16 mouse cellular contexts compared by ENCODE assay signal in genomic region chr17:45193456-45194025, GRCm38 (mm10).
DNase-seq lines count a peak whose midpoint lies in the region; ATAC-seq and TF ChIP-seq lines count a peak whose summit lies in the region.
"Had no signal": no experiment of that assay in that cellular context is flagged by ENCODE, and none has a peak within 500 bp of the region (broad histone marks: within the 10 kb centered on the region; RNA-seq: fewer than 3 reads in every experiment).

No protein-coding gene starts in this region.

- no peaks in the 10 kb centered on the region for H3K36me3 ChIP-seq in forebrain, postnatal 0 days (ENCODE audit: insufficient read depth)
- H3K36me3 ChIP-seq in forebrain, embryonic 14.5 days (ENCODE audit: control insufficient read depth, insufficient read depth, low read length), result no peaks in the 10 kb centered on the region
- no peaks in the 10 kb centered on the region for H3K36me3 ChIP-seq in midbrain, embryonic 10.5 days
- no peaks in the 10 kb centered on the region for H3K36me3 ChIP-seq in midbrain, embryonic 11.5 days (ENCODE audit: control insufficient read depth, insufficient read depth, low read length)
- H3K36me3 ChIP-seq in limb, embryonic 14.5 days (ENCODE audit: control insufficient read depth, insufficient read depth, low read length), result no peaks in the 10 kb centered on the region
- H3K36me3 ChIP-seq: heart, embryonic 10.5 days; lung, embryonic 15.5 days had no signal

- H3K9me3 ChIP-seq in forebrain, postnatal 0 days (ENCODE audit: low read length), result no peaks in the 10 kb centered on the region
- H3K9me3 ChIP-seq in forebrain, embryonic 14.5 days (replicated peaks; ENCODE audit: control insufficient read depth, low read length), result no peaks in the 10 kb centered on the region
- H3K9me3 ChIP-seq in midbrain, embryonic 10.5 days (replicated peaks), result no peaks in the 10 kb centered on the region
- H3K9me3 ChIP-seq in midbrain, embryonic 11.5 days (ENCODE audit: control insufficient read depth, low read length), result no peaks in the 10 kb centered on the region
- peaks cover 7% of the 10 kb centered on the region; the same call in 1 of the 2 replicates for H3K9me3 ChIP-seq in limb, embryonic 14.5 days (ENCODE audit: control insufficient read depth, low read length)
- H3K9me3 ChIP-seq: heart, embryonic 10.5 days; lung, embryonic 15.5 days had no signal

- no peak overlapping the region for H3K4me3 ChIP-seq in forebrain, postnatal 0 days (ENCODE audit: low read depth, low read length)
- no peak overlapping the region for H3K4me3 ChIP-seq in forebrain, embryonic 14.5 days (ENCODE audit: low read depth, low read length)
- no peak overlapping the region for H3K4me3 ChIP-seq in midbrain, embryonic 10.5 days
- H3K4me3 ChIP-seq in midbrain, embryonic 11.5 days (ENCODE audit: low read depth, low read length), result no peak overlapping the region
- H3K4me3 ChIP-seq in layer of hippocampus, adult 2 months, result no peak overlapping the region
- no peak overlapping the region for H3K4me3 ChIP-seq in limb, embryonic 14.5 days (replicated peaks; ENCODE audit: low read length)
- H3K4me3 ChIP-seq: heart, embryonic 10.5 days; lung, embryonic 15.5 days; megakaryocyte, embryonic 14.5 days had no signal

- no peaks in the 10 kb centered on the region for H3K27me3 ChIP-seq in forebrain, postnatal 0 days (ENCODE audit: insufficient read depth, low read length)
- H3K27me3 ChIP-seq in forebrain, embryonic 14.5 days (replicated peaks; ENCODE audit: control insufficient read depth, insufficient read depth, low read length), result no peaks in the 10 kb centered on the region
- no peaks in the 10 kb centered on the region for H3K27me3 ChIP-seq in midbrain, embryonic 10.5 days (ENCODE audit: low read depth, poor library complexity, severe bottlenecking)
- no peaks in the 10 kb centered on the region for H3K27me3 ChIP-seq in midbrain, embryonic 11.5 days (ENCODE audit: control insufficient read depth, insufficient read depth, low read length)
- H3K27me3 ChIP-seq in limb, embryonic 14.5 days (ENCODE audit: control insufficient read depth, insufficient read depth, low read length), result no peaks in the 10 kb centered on the region
- H3K27me3 ChIP-seq: lung, embryonic 15.5 days had no signal

- WGBS in forebrain, postnatal 0 days, result 50% methylated on average over 11 of the region's 11 CpGs
- 71% methylated on average over 11 of the region's 11 CpGs for WGBS in forebrain, embryonic 14.5 days
- WGBS in midbrain, embryonic 10.5 days, result 68% methylated on average over 11 of the region's 11 CpGs
- 73% methylated on average over 11 of the region's 11 CpGs for WGBS in midbrain, embryonic 11.5 days
- 34% methylated on average over 11 of the region's 11 CpGs for WGBS in limb, embryonic 14.5 days

- H3K4me2 ChIP-seq in forebrain, postnatal 0 days (ENCODE audit: low read depth), result no peak overlapping the region
- no peak overlapping the region for H3K4me2 ChIP-seq in forebrain, embryonic 14.5 days (ENCODE audit: low read length)
- no peak overlapping the region for H3K4me2 ChIP-seq in midbrain, embryonic 11.5 days
- 0 out of 2 replicates have a peak overlapping the region, but pooled peaks have one; percentile 23 for H3K4me2 ChIP-seq in limb, embryonic 14.5 days (replicated peaks; ENCODE audit: low read depth, low read length, severe bottlenecking)
- H3K4me2 ChIP-seq: liver, embryonic 11.5 days; lung, embryonic 15.5 days had no signal

- H3K9ac ChIP-seq in forebrain, postnatal 0 days, result no peak overlapping the region
- no peak overlapping the region for H3K9ac ChIP-seq in forebrain, embryonic 14.5 days (ENCODE audit: low read length)
- H3K9ac ChIP-seq in midbrain, embryonic 11.5 days (ENCODE audit: low read length), result no peak overlapping the region
- no peak overlapping the region for H3K9ac ChIP-seq in limb, embryonic 14.5 days (ENCODE audit: low read depth, low read length, severe bottlenecking)
- H3K9ac ChIP-seq: lung, embryonic 15.5 days had no signal

- TF ChIP-seq CTCF in forebrain, postnatal 0 days (IDR thresholded peaks at IDR 0.05; ENCODE audit: low read depth), result no peak
- TF ChIP-seq CTCF in layer of hippocampus, adult 2 months (conservative IDR thresholded peaks at IDR 0.05), result no peak; the same call in 1 of the 2 replicates

- no peaks in the 10 kb centered on the region for H3K4me1 ChIP-seq in forebrain, postnatal 0 days (ENCODE audit: insufficient read depth)
- H3K4me1 ChIP-seq in forebrain, embryonic 14.5 days (ENCODE audit: control insufficient read depth, insufficient read depth, low read length), result no peaks in the 10 kb centered on the region
- H3K4me1 ChIP-seq in midbrain, embryonic 10.5 days, result peaks cover 4% of the 10 kb centered on the region; the same call in 1 of the 2 replicates
- H3K4me1 ChIP-seq in midbrain, embryonic 11.5 days (ENCODE audit: control insufficient read depth, insufficient read depth, low read length), result no peaks in the 10 kb centered on the region
- H3K4me1 ChIP-seq in limb, embryonic 14.5 days (ENCODE audit: control insufficient read depth, insufficient read depth, low read length), result peaks cover 18% of the 10 kb centered on the region
- H3K4me1 ChIP-seq: megakaryocyte, embryonic 14.5 days had no signal

- peak; percentile 88 for ATAC-seq in forebrain, postnatal 0 days
- ATAC-seq in forebrain, embryonic 14.5 days, result no peak
- ATAC-seq in midbrain, embryonic 11.5 days (ENCODE audit: low FRiP score), result no peak
- ATAC-seq in limb, embryonic 14.5 days (ENCODE audit: low FRiP score, low read depth), result no peak
- ATAC-seq: hindbrain, embryonic 16.5 days had no signal

- DNase-seq in forebrain, postnatal 0 days, result peak; percentile 45
- no peak for DNase-seq in forebrain, embryonic 14.5 days (ENCODE audit: low spot score)
- no peak for DNase-seq in midbrain, embryonic 10.5 days (ENCODE audit: low spot score)
- no peak for DNase-seq in midbrain, embryonic 11.5 days (ENCODE audit: low spot score, missing footprints)
- DNase-seq in layer of hippocampus, adult 2 months (ENCODE audit: low spot score in 2 of 2), result peak; percentile 64 to 71
- DNase-seq in limb, embryonic 14.5 days (ENCODE audit: low spot score), result no peak
- no peak for DNase-seq in thymus, adult 18-20 months
- DNase-seq in cerebellum, postnatal 4 days (ENCODE audit: low spot score in 2 of 2), result no peak
- DNase-seq: adrenal gland, postnatal 36 days; kidney, adult 9 months; right cerebral cortex, postnatal 25 days had no signal

- no peak for TF ChIP-seq POLR2A in limb, embryonic 14.5 days (IDR thresholded peaks at IDR 0.05; ENCODE audit: borderline replicate concordance, extremely low read depth, insufficient read depth, insufficient read length)

- H3K27ac ChIP-seq in forebrain, postnatal 0 days (ENCODE audit: low read depth, low read length), result no peak overlapping the region
- no peak overlapping the region for H3K27ac ChIP-seq in forebrain, embryonic 14.5 days (ENCODE audit: low read depth, low read length)
- H3K27ac ChIP-seq in midbrain, embryonic 10.5 days (replicated peaks), result 0 out of 2 replicates have a peak overlapping the region, but pooled peaks have one; percentile 9
- no peak overlapping the region for H3K27ac ChIP-seq in midbrain, embryonic 11.5 days (ENCODE audit: low read depth, low read length)
- peak overlapping the region; percentile 89 for H3K27ac ChIP-seq in layer of hippocampus, adult 2 months
- H3K27ac ChIP-seq in limb, embryonic 14.5 days (replicated peaks; ENCODE audit: low read depth, low read length), result no peak overlapping the region
- H3K27ac ChIP-seq: heart, embryonic 10.5 days; lung, embryonic 15.5 days had no signal

Comparison
In these comparisons a context has a peak if more than half of its experiments do, and no peak if none do; other contexts are left out.
1. DNase-seq: peak in forebrain, postnatal 0 days (single experiment) and layer of hippocampus, adult 2 months (2 of 2); none in forebrain, embryonic 14.5 days (single experiment), midbrain, embryonic 10.5 days (single experiment), midbrain, embryonic 11.5 days (single experiment), limb, embryonic 14.5 days (single experiment), thymus, adult 18-20 months (0 of 2) and cerebellum, postnatal 4 days (0 of 2).
2. H3K27ac ChIP-seq: peak in midbrain, embryonic 10.5 days (single experiment) and layer of hippocampus, adult 2 months (single experiment); none in forebrain, postnatal 0 days (single experiment), forebrain, embryonic 14.5 days (single experiment), midbrain, embryonic 11.5 days (single experiment) and limb, embryonic 14.5 days (single experiment).